Mouse (Mus musculus): Measurements from ENCODE around the gene Lamtor2. TPM values are rescaled to one million over a fixed set of nuclear protein-coding genes. Genes with fewer than 3 reads are reported as not detected.
"Not testable (repeated sequence)": the region's sequence is repeated elsewhere in the genome, so short reads cannot be mapped to it uniquely, and the experiment has no call there.

Gene Lamtor2
- total RNA-seq (2014; rRNA removed) (52.2 and 55.5 TPM in 2 replicates), polyA plus RNA-seq (2015; fragmentation: Nextera tagmentation; extraction: Ambion mirVana) (186 and 202 TPM in 2 replicates)

DNA sequence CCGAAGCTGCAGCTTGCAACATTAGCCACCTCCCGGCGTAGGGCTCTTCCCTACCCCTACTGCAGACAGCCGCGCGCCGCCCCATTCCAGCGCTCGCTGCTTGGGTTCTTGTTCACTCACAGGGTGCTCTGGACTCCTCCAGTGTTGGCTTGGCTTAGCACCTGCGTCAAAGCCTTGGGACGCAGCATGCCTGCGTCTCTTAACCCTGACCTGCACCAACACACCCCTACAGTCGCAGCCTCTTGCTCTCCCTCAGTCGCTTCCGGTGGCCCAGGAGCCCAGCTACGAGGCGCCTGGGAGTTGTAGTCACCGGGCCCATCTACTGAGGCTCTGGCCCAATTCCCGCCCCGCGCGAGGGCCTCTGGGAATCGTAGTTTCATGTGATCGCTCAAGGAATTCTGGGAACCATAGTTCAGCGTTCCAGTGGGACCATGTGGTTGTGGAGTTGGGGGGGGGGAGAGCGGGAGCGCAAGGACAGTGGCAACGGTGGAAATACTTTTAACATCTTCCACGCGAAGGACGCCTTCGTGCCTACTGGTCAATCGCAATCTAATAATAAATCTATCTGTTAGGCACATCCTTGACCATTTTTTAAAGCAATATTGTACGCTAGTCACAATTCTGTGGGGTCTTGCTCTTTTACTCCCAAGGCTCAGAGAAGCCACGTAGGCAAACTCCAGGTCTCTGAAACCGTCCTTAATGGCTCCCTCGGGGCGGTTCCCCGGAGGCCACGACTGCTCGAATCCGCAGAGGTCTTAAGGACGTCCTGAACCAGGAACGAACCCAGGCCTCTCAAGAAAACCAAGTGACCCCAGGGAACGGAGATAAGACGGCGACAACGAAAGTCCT, at the start of gene Lamtor2:
Gene Lamtor2, minus strand, starts transcription at position 399 of the 849 bp plus-strand sequence.
- no peak for TF ChIP-seq CTCF (IDR thresholded peaks at IDR 0.05; ENCODE audit: low read depth)
- H3K4me3 ChIP-seq (ENCODE audit: low read depth, low read length): peak within 1 kb of the TSS; percentile 85
- peak; percentile 99 for DNase-seq
- peak within 1 kb of the TSS; percentile 96 for H3K27ac ChIP-seq (ENCODE audit: low read depth, low read length)
- peak within 1 kb of the TSS; percentile 92 for H3K9ac ChIP-seq
- peak; percentile 93 for ATAC-seq
- WGBS: under 1% methylated on average over 48 of the region's 48 CpGs
- H3K9me3 ChIP-seq (ENCODE audit: low read length): no peaks in the 10 kb centered on the region
- no peaks in the 10 kb centered on the region for H3K27me3 ChIP-seq (ENCODE audit: insufficient read depth, low read length)
- peak within 1 kb of the TSS; percentile 90 for H3K4me2 ChIP-seq (ENCODE audit: low read depth)
- H3K4me1 ChIP-seq (ENCODE audit: insufficient read depth): peaks cover 12% of the 10 kb centered on the region; the same call in 1 of the 2 replicates
- peaks cover 14% of the 10 kb centered on the region for H3K36me3 ChIP-seq (ENCODE audit: insufficient read depth)

DNA sequence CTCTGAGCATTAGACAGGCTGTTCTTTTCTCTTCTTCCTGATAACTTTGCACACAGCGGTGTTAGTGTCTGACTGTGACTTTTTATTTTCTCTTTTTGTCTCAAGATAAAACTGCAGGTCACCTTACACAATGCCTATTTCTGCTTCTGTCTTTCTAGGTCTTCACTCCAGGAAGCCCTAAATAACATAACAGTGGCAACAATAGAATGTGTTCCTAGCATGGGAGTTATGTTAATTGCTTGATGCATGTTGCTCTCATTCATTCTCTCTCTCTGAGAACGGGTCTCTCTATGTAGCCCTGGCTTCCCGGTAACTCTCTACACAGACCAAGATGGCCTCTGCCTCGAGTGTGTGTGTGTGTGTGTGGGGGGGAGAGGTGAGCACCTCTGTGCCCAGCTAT, 49.6 kb upstream of the Lamtor2 start:
- no peaks in the 10 kb centered on the region for H3K36me3 ChIP-seq (ENCODE audit: insufficient read depth)
- DNase-seq (no peak), ATAC-seq (no peak)
- no peaks in the 10 kb centered on the region for H3K9me3 ChIP-seq (ENCODE audit: low read length)
- H3K4me1 ChIP-seq (ENCODE audit: insufficient read depth): no peaks in the 10 kb centered on the region
- no peak overlapping the region for H3K27ac ChIP-seq (ENCODE audit: low read depth, low read length)
- no peak overlapping the region for H3K9ac ChIP-seq
- no peak overlapping the region for H3K4me2 ChIP-seq (ENCODE audit: low read depth)
- 65% methylated on average over 4 of the region's 4 CpGs for WGBS
- no peaks in the 10 kb centered on the region for H3K27me3 ChIP-seq (ENCODE audit: insufficient read depth, low read length)
- H3K4me3 ChIP-seq (ENCODE audit: low read depth, low read length): no peak overlapping the region
- TF ChIP-seq CTCF (IDR thresholded peaks at IDR 0.05; ENCODE audit: low read depth): no peak

DNA sequence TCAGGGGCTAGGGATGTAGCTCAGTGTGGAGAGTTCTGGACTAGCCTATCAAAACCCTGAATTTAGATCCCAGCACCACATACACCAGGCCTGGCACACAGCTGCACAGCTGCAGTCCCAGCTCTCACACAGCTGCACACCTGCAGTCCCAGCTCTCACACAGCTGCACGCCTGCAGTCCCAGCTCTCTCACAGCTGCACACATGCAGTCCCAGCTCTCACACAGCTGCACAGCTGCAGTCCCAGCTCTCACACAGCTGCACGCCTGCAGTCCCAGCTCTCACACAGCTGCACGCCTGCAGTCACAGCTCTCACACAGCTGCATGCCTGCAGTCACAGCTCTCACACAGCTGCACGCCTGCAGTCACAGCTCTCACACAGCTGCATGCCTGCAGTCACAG, 43.7 kb upstream of the Lamtor2 start:
- not testable (repeated sequence) for H3K27ac ChIP-seq (ENCODE audit: low read depth, low read length); H3K4me2 ChIP-seq (ENCODE audit: low read depth); H3K9ac ChIP-seq; H3K9me3 ChIP-seq (ENCODE audit: low read length); H3K27me3 ChIP-seq (ENCODE audit: insufficient read depth, low read length); DNase-seq; H3K4me1 ChIP-seq (ENCODE audit: insufficient read depth); ATAC-seq; H3K4me3 ChIP-seq (ENCODE audit: low read depth, low read length); H3K36me3 ChIP-seq (ENCODE audit: insufficient read depth)
- 85% methylated on average over 4 of the region's 4 CpGs for WGBS

DNA sequence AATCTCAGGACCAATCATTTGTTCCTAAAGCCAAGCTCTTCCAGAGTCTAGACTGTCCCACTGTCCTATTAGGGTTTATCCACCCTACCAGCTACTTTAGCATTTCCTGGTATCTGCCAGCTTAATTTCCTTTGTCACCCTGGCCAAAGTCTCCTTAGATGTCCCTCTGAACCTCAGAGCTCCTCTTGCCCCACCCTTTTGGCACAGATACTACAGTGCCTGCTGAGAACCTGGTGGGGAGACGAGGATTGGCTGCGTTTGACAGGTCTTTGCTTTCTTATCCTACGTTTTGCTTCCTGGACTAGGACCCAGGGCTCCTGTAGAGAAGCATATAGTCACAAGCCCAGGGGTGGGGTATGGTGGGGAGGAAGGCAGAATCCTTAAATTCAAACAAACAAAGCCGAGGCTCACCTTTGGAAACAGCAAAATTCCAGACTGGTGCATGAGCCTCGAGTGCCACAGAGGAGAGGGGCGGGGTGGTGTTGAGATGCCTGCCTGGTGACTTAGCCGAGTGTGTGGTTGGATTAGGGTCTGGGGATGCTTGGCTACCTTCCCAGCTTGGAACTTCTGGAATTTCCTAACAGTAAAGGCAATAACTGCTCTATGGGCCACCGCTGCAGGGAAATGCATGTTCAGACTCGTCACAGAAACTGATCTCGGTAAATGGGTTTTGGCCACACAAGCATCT, 41.2 kb upstream of the Lamtor2 start:
- Histone ChIP-seq H3K27ac (ENCODE audit: low read depth, low read length) (no peak overlapping the region), H3K36me3 (ENCODE audit: insufficient read depth) (no peaks in the 10 kb centered on the region), H3K27me3 (ENCODE audit: insufficient read depth, low read length) (no peaks in the 10 kb centered on the region), H3K4me1 (ENCODE audit: insufficient read depth) (no peaks in the 10 kb centered on the region), H3K4me3 (ENCODE audit: low read depth, low read length) (no peak overlapping the region), H3K4me2 (ENCODE audit: low read depth) (no peak overlapping the region), H3K9me3 (ENCODE audit: low read length) (no peaks in the 10 kb centered on the region), H3K9ac (no peak overlapping the region)
- no peak for TF ChIP-seq CTCF (IDR thresholded peaks at IDR 0.05; ENCODE audit: low read depth)
- DNase-seq (no peak), ATAC-seq (no peak)
- WGBS: 63% methylated on average over 10 of the region's 10 CpGs

DNA sequence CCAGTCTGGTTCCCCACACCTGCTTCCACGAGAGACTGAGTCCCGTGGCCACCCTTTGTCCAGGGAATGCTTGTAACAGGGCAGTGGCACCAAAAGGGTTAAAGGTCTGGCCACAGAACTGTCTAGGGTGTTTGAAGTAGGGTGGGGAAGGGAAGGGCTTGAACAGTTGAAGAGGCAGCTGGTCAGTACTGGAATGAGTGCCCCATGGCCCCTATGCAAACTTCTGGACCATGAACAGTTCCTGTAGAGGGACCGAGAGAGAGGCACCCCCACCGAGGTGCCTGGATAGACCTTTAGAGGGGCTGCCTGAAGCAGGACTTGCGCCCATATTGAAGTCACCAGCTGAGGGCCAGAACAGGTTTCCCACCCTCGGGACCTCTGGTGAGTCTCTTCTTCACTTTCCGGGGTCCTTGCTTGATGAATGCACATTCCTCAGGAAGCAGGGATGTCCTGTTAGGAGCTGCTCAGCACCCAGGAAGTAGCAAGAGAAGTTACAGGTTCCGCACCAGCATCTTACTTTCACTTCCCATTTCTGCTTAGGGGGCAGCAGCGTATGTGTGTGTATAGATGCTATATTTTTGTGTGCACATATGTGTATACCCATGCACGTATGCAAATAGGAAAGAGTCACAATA, 40.2 kb upstream of the Lamtor2 start:
- Histone ChIP-seq H3K4me3 (ENCODE audit: low read depth, low read length) (no peak overlapping the region), H3K9ac (no peak overlapping the region), H3K27me3 (ENCODE audit: insufficient read depth, low read length) (no peaks in the 10 kb centered on the region), H3K4me2 (ENCODE audit: low read depth) (no peak overlapping the region), H3K27ac (ENCODE audit: low read depth, low read length) (no peak overlapping the region), H3K4me1 (ENCODE audit: insufficient read depth) (no peaks in the 10 kb centered on the region), H3K36me3 (ENCODE audit: insufficient read depth) (peaks cover 9% of the 10 kb centered on the region), H3K9me3 (ENCODE audit: low read length) (no peaks in the 10 kb centered on the region)
- ATAC-seq: no peak
- 78% methylated on average over 10 of the region's 10 CpGs for WGBS
- DNase-seq: no peak
- no peak for TF ChIP-seq CTCF (IDR thresholded peaks at IDR 0.05; ENCODE audit: low read depth)

DNA sequence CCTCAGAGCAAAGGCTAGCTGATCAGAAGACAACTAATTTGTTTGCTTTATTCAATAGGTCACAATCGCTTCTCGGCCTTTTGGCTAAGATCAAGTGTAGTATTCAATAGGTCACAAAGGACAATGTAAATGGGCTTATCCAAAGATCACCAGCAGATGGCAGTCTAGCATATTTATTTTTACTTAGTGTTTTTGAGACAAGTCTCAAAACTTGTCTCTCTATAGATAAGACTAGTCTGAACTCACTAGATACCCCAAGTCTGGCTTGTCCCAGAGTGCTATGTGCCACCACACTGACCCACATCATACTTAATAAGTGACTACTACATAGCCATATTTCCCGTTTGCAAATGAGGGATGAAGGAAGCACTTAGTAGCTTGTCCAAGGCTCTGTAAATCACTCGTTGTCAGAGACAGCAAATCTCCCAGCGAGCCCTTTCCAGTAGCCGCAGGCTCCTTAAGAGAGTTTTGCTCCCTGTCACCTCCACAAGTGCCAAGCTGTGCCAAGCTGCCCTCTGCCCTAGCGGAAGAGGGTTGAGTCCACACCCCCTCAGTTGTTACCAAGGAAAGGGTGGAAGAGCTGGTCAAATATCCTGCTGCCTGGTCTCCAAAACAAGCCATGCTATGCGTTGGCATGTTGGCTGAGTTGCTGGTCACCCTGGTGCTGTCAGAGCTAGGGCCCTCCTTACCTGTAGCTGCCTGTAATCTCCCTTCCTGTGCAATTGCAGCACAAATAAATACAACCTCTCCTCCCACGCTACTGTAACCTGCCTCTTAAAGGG, 39.3 kb upstream of the Lamtor2 start:
- peaks cover 18% of the 10 kb centered on the region for H3K36me3 ChIP-seq (ENCODE audit: insufficient read depth)
- WGBS: 31% methylated on average over 9 of the region's 9 CpGs
- H3K9ac ChIP-seq: no peak overlapping the region

More for the DNA sequence above, 39.3 kb upstream of the Lamtor2 start:
- Histone ChIP-seq H3K4me3 (ENCODE audit: low read depth, low read length) (no peak overlapping the region), H3K4me1 (ENCODE audit: insufficient read depth) (no peaks in the 10 kb centered on the region), H3K27me3 (ENCODE audit: insufficient read depth, low read length) (no peaks in the 10 kb centered on the region), H3K9me3 (ENCODE audit: low read length) (no peaks in the 10 kb centered on the region), H3K27ac (ENCODE audit: low read depth, low read length) (no peak overlapping the region), H3K4me2 (ENCODE audit: low read depth) (no peak overlapping the region)
- peak; percentile 50; the same call in 1 of the 2 replicates for ATAC-seq
- TF ChIP-seq CTCF (IDR thresholded peaks at IDR 0.05; ENCODE audit: low read depth): peak; percentile 66
- DNase-seq: peak; percentile 85

All from forebrain, postnatal 0 days (tissue).